Mouse (Mus musculus): ENCODE measurements around the gene Tnks1bp1.

Gene Tnks1bp1

DNA sequence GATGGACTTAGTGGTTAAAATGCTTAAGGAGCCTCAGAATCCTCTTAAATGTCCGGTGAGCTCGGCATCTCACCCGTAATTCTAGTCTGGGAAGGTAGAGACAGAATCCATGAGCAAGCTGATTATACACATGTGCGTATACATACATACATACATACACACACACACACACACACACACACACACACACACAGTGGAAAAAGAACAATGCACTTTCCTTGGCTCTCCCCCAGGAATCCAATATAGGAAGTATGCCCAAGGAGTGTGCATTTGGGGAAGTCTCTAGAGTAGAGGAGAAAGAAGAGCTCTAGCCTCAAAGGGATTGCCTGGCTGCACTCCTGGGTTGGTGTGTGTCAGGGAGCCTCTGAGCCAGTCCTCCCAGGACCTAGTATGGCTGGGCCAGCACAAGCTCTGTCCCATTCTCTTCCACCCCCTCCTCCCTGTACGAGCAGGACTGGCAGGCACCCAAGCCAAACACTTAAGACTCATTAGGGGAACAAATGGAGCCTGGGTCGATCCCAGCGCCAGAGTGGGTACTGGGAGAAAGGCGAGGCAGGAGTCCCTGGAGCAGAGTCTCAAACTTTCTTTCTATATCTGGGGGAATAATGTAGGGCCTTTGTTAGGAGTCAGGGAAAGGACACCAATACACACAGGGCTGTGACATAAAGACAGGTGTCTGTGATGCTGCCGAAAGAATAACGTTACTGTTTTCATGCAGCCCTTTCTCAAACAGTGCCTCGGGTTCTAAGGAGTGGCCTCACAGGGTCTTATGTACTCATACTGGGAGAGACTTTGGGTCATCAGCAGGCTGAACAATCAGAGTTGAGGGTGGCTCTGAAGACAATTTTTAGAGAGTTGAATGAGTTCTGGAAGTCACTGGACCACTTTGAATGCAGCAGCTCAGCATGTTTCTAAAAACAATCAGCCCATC is 41.2 kb downstream of the Tnks1bp1 start:
- no peak for DNase-seq (ENCODE audit: low spot score in 2 of 2)

DNA sequence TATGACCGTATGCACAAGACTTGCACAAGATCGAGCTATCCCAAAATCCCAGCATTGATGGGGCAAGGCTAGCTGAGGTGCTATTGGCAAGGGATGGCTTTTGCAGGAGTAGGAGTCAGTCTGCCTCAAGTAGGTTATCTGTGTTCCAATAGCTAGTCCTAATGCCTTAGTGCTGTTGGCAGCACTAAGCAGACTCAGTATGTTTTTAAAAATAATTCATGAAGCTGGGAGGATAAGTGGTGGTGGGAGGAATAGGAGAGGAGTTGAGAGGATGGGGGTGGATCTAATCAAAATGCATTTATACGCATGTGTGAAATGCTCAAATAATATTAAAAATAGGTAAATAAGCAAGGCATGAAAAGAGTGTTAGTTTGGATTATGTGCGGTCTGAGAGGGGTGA is 43.5 kb downstream of the Tnks1bp1 start:
- DNase-seq (ENCODE audit: low spot score in 2 of 2) = no peak

DNA sequence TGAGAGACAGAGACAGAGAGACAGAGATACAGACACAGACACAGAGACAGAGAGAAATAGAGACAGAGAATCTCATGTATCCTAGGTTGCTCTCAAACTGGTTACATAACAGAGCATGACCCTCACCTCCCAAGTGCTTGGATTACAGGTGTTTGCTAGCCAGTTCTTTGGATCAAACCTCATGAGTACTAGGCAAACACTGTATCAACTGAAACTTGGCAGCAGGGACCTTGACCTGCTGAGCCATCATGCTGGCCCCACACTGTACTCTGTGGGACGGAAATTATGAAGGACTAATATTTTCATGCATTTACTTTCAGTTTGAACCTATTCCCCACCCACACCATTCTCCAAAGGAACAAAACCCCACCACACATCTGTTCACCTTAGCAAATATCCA is 45.6 kb downstream of the Tnks1bp1 start:
- DNase-seq (ENCODE audit: low spot score in 2 of 2) = no peak

DNA sequence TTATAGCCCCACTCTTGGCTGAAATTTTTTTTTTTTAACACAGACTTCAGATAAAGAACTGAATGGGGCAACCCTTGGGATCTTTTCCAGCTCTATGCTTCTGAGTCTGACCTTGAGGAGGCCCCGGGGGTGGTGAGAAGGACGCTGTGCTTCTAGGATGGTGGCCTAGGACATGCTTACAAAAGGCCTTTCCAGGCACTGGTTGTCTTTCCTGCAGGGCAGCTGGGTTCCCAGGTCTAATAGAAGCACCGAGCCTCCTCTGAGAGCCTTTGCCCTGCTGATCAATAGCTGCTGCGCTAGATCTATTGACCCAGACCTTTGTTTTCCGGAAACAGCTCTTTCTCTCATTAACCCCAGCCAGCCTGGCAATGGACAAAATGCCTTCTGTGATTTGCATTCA is 48.1 kb downstream of the Tnks1bp1 start:
- no peak for DNase-seq (ENCODE audit: low spot score in 2 of 2)

DNA sequence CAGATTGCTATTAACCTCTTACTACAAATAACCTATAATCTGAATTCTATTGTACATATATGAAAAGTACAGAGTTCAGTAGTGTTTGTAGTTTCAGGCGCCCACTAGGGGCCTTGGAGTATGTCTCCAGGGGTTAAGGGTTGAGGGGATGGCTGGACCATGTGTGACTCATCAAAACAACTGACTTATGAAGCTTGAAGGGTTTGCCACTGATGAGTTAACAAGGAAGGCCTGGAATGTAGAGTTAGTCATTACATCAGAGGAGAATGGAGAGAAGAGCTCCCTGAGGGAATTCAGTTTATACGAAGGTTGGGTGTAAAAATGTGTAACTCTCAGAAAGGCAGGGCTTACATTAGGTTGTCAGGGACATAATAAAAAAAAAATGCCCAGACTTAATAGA is 50.2 kb downstream of the Tnks1bp1 start:
- no peak for DNase-seq (ENCODE audit: low spot score in 2 of 2)

DNA sequence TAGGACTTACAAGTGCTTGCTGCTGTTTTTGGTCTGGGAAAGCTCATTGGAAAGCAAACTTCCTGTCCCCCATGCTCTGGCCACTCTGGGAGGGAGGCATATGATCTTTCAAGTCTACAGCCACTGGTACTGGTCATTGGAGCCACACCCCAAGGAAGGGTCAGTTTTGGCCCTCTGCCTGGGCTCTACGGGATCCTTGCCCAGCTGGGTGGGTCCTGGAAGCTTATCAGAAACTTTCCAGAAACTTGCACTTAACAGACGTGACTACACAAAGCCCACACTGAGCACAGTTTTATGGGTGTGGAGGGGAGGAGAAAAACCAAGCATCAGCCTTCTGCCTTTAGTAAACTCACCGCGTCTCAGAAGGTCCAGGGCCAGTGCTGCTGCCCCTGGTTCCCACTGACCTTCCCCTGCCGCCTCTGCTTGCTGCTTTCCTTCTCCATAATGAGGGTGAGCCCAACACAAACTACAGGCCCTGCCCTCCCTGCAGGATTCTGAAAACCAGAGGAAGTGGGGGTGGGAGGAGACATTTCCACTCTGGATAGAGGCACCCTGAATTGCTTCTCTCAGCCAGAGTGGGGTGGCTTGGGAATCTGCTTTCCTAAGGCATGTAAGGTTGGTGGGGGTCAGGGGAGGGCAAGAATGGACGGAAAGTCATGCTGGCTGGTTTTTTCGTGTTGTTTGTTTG is 51.1 kb downstream of the Tnks1bp1 start:
- DNase-seq (ENCODE audit: low spot score in 2 of 2) = peak; percentile 68 to 72

DNA sequence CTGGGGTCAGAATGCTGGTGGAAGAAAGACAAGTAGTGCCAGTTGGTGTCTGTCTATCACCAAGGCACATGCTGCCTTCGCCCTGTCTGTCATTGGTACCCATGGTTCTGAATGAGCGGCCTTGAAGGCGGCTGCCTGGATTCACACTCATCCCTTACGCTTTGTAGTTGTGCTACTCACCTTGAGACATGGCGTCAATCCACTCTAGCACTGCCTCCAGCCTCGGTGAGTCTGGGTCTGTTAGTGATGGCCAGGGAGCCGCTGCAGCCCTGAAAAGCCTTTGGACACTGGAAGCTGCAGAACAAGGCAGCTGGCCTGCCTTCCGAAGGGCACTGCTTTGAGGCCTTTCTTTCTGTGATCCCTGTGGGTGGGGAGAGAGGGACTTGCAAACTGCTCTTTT is 55.4 kb downstream of the Tnks1bp1 start:
- DNase-seq (ENCODE audit: low spot score in 2 of 2) = no peak

DNA sequence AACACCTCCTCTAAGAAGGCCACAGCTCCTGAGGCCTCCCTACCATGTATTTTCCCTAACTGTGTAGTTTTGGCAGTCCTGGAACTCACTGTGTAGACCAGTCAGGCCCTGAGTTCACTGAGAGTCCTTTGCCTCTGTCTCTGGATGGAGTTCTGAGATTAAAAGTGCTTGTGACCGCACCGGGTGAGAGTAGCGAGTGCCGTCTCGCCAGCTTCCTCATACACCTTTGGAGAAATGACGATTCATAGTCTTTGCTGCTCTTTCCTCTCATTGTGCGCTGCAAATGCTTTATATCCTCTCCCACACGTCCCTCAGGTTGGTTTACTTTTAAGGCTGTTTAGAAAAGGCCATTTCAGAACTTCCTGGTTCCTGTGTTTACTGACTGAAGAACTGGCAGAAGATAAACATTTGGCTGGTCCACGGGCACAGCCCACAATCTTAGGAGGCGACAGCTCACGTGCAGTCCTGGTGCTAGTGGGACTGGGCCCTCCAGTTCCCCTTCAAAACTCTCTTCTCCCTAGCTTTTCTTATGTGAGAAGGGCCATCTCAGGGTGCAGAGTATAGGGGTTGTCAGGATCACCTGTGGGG is 57.7 kb downstream of the Tnks1bp1 start:
- peak in 1 of 2 experiments; percentile 20 for DNase-seq (ENCODE audit: low spot score in 2 of 2)

DNA sequence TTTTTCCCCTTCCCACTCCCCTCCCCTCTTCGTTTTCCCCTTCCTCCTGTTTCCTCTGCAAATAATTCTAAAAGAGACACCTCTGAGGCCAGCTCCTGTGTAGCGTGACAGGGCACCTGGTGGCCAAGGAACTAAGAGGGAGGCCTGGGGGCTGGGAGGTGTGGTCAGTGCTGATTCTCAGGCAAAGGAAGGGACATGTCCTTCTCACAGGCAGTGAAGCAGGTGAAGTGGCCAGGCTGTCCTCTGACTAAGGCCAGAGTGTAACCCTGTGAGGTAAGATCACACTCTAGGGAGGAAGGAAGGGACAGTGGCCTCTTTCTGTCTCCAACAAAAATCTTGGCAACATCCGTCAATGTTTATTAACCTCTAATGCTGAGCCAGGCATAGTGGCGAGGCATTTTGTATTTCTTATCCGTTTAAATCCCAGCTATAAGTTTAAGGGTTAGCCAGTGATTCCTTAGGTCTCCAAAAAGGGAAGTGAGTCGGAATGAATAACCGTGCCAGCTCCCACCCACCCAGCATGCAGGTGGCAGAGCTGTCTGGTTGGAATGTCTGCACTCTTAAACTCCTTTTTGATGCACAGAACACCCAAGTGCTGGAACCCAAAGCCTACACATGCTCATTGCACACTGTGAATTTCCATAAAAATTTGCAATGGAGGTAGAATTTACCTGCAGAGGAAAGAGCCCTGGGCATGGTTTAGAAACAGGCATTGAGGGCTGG is 58.4 kb downstream of the Tnks1bp1 start:
- no peak for DNase-seq (ENCODE audit: low spot score in 2 of 2)

DNA sequence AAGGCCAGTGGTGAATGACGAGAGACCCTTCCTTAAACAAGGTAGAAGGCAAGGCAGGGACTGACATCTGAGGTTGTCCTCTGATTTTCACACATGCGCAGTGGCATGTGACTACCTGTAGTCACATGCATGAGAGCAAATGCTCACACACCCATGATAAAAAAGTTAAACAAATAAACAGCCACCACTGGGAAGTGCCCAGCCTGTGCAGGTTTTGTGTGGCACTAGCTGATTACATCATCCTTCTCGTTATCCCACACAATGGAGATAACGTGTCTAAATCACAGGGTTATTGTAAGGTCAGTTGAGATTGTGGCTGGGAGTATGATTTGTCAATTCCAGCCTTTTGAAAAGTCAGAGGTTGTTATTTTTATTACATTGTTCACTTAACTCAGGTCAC is 59.1 kb downstream of the Tnks1bp1 start:
- DNase-seq (ENCODE audit: low spot score in 2 of 2) = peak; percentile 24 to 27

DNA sequence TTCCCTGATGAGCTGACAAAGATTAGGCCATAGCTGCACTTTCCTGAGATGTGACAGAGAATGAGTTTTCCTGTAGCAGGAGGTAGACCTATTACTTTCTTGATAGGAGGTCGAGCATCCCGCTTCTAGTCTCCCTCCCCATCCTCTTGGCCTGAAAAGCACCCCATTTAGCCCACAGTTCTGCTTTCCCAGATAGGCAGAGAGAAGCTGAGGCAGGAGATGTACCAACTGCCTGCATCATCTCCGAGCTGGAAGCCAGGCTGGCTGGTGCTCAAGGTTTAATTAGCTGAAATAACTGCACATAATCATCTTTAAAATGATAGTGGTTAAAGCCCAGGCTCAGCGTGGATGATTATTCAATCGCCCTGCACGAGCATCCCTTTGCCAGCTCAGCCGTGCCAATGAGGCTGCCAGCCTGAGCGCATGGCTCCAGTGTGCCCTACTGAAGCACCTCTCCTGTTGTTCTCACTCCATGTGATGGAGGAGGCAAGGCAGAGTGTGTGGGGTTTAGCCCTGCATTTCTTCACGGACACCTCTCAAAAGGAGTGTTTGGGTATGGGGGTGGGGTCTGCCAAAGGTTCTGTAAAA is 62.6 kb downstream of the Tnks1bp1 start:
- no peak for DNase-seq (ENCODE audit: low spot score in 2 of 2)
